Mouse (Mus musculus): ENCODE data around the gene Ppp1ca. TPM values are rescaled to one million over a fixed set of nuclear protein-coding genes. Genes with fewer than 3 reads are reported as not detected.

Gene Ppp1ca
- total RNA-seq, 2 experiments from 2014 or later: 293 to 299 TPM

- DNase-seq: no peak
Measured at GRCm38 (mm10) chr19:4154437-4155222, 37.2 kb upstream of the Ppp1ca start.

DNA sequence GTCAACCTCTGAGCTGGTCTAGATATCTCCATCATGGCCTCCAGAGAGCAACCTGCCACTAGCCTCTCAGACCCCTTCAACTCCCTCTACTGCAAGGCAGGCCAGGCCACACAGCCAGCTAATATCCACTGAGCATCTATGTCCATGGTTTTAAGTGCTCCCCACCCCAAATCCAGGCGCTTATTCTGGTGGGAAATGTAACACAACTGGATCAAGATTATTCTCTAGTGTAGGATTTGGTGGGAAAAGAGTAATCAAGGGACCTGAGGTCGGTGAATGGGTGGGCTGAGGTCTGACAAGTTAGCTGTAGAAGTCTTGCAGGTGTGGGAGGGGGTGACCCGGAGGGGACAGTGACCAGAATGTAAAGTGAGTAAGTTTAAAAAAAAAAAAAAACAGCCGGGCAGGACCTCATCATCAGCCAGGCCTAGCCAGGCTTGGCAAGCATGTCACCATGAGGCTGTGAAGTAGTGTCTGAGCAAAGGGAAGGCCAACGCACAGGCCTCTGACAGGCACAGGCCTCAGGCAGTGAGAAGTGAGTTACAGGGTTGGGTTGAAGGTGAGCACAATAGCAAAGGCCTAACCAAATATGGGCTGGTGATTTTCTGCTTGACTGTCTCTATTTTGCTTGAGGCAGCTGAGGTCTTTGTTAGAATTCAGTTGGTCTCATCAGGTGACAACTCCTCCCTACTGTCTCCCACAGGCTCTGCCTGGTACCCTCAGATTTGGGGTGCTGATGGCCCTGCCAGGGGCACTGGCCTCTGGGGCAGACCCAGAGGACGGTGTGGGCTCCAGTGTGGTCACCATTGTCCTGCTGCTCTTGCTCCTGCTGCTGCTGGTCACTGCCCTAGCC lies 36.4 kb upstream of the Ppp1ca start:
- DNase-seq: no peak

- no peak for DNase-seq
Measured at GRCm38 (mm10) chr19:4156073-4156579, 35.7 kb upstream of the Ppp1ca start.

- DNase-seq: no peak
Measured at GRCm38 (mm10) chr19:4156771-4157170, 35.1 kb upstream of the Ppp1ca start.

DNA sequence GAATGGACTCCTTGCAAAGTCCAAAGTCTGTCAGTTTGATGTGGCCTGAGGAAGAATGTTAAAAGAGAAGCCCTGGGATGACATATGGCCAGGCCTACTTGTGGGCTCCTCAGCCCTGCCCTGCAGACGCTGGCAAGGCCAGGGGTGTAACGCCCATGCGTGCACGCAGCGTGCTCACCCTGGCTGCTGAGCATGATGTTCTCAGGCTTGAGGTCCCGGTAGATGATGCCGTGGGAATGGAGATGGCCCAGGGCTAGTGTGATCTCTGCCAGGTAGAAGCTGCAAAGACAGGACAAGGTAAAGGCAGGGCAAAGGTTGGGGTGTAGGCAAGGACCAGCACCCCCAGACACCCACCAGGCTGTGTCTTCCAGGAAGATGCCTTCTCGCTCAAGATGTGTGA lies 32.8 kb upstream of the Ppp1ca start:
- DNase-seq: no peak

- DNase-seq: peak; percentile 97 to 98
Measured at GRCm38 (mm10) chr19:4162646-4163542, 29.0 kb upstream of the Ppp1ca start, which contains the start of gene Rps6kb2. Gene Rps6kb2, minus strand, starts transcription at chr19:4163354.

- no peak for DNase-seq
Measured at GRCm38 (mm10) chr19:4163543-4163887, 28.4 kb upstream of the Ppp1ca start.

- DNase-seq: no peak
Measured at GRCm38 (mm10) chr19:4164100-4164499, 27.8 kb upstream of the Ppp1ca start.

GRCm38 (mm10) chr19:4164721-4165120 lies 27.1 kb upstream of the Ppp1ca start:
- no peak for DNase-seq

DNA sequence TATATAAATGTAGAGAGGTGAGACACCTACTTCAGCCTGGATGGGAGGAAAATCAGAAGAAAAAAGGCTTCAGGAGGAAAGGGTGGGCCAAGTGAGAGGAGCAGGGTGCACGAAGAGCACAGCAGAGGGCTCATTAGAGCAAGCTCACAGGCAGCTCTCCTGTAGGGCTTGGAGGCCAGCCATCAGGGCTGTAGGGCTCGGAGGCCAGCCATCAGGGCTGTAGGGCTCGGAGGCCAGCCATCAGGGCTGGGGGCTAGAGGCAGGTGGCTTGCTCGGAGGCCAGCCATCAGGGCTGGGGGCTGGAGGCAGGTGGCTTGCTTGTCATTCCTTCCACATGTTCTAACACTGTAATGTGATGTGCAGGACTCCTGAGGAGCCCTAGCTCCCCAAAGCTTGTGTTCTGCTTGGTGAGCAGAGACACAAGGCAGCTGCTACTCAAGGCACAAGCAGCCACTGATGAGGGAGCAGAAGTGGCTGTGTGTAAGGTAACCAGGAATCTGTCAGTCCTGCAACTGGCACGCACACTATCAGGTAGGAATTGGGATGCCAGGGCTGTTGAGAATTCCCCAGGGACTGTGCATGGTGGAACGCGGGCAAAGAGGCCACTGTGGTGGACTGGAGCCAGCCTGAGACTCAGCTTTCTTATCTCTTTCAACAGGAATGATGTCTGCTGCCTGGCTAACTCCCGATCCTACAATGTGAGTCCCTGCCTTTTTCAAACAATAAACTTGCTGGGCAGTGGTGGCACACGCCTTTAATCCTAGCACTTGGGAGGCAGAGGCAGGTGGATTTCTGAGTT lies 25.0 kb upstream of the Ppp1ca start:
- DNase-seq: peak in 1 of 2 experiments; percentile 45

- DNase-seq: peak; percentile 99 to 100
Measured at GRCm38 (mm10) chr19:4169378-4169784, 22.5 kb upstream of the Ppp1ca start.

DNA sequence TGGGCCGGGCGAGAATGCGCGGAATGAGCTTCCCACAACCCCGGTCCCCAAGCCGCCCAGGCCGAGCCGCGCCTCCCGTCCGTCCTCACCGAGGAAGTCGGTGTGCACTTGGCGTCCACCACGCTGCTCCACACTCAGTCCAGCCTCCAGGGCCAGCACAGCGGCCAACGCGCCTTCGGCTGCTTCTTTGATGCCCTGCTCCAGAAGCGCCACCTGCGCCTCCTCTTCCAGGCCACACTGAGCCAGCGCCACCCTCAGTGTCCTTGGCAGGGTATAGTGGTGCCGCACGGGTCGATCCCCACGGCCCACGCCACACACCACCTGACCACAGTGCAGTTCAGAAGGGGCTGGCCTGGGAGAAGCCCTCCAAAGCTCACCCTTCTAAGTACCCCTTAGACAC lies 22.1 kb upstream of the Ppp1ca start:
- DNase-seq: no peak

DNA sequence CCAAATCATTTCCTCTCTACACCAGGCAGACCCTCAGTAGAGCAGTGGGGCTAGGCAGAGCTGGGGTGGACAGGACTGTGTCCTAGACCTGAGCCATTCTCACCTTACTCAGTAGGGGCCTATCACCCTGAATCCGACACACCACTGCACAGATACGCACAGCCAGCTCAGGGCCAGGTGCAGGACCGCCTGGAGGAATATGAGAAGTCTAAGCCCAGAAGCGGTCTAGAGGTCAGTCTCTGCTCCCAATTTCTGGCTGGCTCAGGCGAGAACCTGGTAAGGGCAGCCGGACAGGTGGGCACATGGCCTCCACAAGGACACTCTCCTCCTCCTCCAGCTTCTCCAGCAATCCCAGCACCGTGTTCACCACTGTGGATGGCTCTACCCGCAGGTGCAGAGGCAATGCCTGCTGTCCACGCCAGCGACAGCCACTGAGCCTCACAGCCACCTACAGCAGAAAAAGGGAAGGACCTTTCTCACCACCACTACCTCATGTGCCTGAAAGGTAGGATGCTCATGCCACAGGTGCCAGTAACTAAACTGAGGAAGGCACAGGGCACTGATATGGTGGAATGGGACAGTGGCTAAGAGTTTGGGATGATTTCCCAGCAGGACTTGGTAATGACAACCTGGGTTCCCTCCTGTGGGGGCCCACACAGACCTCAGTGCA lies 21.0 kb upstream of the Ppp1ca start:
- DNase-seq: no peak

DNA sequence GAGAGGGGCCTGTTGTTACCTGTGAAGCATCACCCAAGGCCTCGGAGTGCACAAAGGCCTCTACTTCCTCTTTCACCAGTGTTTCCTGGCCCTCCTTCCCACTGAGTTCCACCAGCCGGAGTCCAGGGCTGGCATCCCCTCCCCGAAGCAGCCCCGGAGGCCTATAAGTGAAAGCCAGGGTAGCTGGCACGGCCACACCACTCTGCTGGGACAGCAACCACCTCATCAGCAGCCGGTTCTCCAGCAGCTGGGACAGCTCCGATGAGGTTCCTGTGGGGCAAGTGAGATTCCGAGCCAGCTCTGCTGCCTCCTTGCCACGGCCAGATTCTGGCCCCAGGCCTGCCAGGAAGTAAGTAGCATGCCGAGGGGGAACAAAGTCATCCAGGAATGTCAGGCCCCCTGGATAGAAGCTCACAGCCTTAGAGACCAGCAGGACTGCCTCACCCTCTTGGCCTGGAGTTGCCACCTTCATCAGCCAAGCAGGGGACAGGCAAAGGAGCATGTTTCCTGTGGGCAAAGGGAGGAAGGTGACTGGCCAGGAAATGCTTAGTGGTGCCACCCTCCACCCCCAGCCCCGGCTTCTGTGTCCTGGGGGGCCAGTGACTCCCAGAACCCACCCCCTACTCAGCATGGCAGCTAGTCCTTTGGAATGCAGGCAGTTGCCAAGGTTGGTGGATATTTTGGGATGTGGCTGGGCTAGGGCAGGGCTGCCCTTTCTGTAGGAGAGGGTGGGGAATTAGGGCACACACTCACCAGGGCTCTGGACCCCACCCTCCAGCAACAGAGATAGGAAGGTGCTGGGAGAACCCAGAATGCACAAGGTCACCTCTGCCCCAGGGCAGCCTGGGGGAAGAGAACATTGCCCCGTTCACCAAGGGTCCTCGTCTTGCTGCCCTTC lies 20.2 kb upstream of the Ppp1ca start:
- DNase-seq: peak; percentile 64 to 76

GRCm38 (mm10) chr19:4172925-4173324 lies 18.9 kb upstream of the Ppp1ca start:
- DNase-seq: no peak

- DNase-seq: peak; percentile 56 to 70
Measured at GRCm38 (mm10) chr19:4175368-4175947, 16.4 kb upstream of the Ppp1ca start, which contains the start of gene Carns1. Gene Carns1, minus strand, starts transcription at chr19:4175479.

- DNase-seq: no peak
Measured at GRCm38 (mm10) chr19:4180411-4180810, 11.5 kb upstream of the Ppp1ca start.

GRCm38 (mm10) chr19:4181892-4182291 lies 10.0 kb upstream of the Ppp1ca start:
- DNase-seq: peak; percentile 63 to 81

GRCm38 (mm10) chr19:4183689-4184088 lies 8.2 kb upstream of the Ppp1ca start:
- no peak for DNase-seq
